Mouse (Mus musculus): ENCODE data around the gene H2-Ob.

The H2-Ob gene

GRCm38 (mm10) chr17:34244656-34245055 is 6.0 kb downstream of the H2-Ob start:
- DNase-seq (ENCODE audit: low spot score): no peak

- DNase-seq (ENCODE audit: low spot score): no peak
These were observed 8.3 kb downstream of the H2-Ob start for GRCm38 (mm10) chr17:34247047-34247446.

GRCm38 (mm10) chr17:34248764-34249163 is 10.1 kb downstream of the H2-Ob start:
- DNase-seq (ENCODE audit: low spot score): no peak

GRCm38 (mm10) chr17:34249361-34249760 is 10.7 kb downstream of the H2-Ob start:
- no peak for DNase-seq (ENCODE audit: low spot score)

- DNase-seq (ENCODE audit: low spot score): peak; percentile 82
These were observed 11.2 kb downstream of the H2-Ob start for GRCm38 (mm10) chr17:34249878-34250277.

- DNase-seq (ENCODE audit: low spot score): no peak
These were observed 13.0 kb downstream of the H2-Ob start for GRCm38 (mm10) chr17:34251666-34252065.

- no peak for DNase-seq (ENCODE audit: low spot score)
These were observed 17.8 kb downstream of the H2-Ob start for GRCm38 (mm10) chr17:34256501-34256900.

GRCm38 (mm10) chr17:34257594-34258375 is 19.1 kb downstream of the H2-Ob start, which contains the start of gene H2-Ab1:
Gene H2-Ab1 (plus strand): TSS chr17:34257689.
- peak; percentile 65 for DNase-seq (ENCODE audit: low spot score)

- DNase-seq (ENCODE audit: low spot score): no peak
These were observed 21.8 kb downstream of the H2-Ob start for GRCm38 (mm10) chr17:34260551-34260950.

- peak; percentile 89 for DNase-seq (ENCODE audit: low spot score)
These were observed 22.8 kb downstream of the H2-Ob start for GRCm38 (mm10) chr17:34261502-34261901.

- peak; percentile 97 for DNase-seq (ENCODE audit: low spot score)
These were observed 24.4 kb downstream of the H2-Ob start for GRCm38 (mm10) chr17:34263068-34263467.

- peak; percentile 77 for DNase-seq (ENCODE audit: low spot score)
These were observed 25.2 kb downstream of the H2-Ob start for GRCm38 (mm10) chr17:34263811-34264371.

- DNase-seq (ENCODE audit: low spot score): peak; percentile 78
These were observed 26.0 kb downstream of the H2-Ob start for GRCm38 (mm10) chr17:34264452-34265351.

GRCm38 (mm10) chr17:34268262-34268661 is 29.6 kb downstream of the H2-Ob start:
- DNase-seq (ENCODE audit: low spot score): no peak

- no peak for DNase-seq (ENCODE audit: low spot score)
These were observed 30.0 kb downstream of the H2-Ob start for GRCm38 (mm10) chr17:34268748-34269147.

- DNase-seq (ENCODE audit: low spot score): no peak
These were observed 31.1 kb downstream of the H2-Ob start for GRCm38 (mm10) chr17:34269817-34270216.

- no peak for DNase-seq (ENCODE audit: low spot score)
These were observed 31.5 kb downstream of the H2-Ob start for GRCm38 (mm10) chr17:34270230-34270629.

- no peak for DNase-seq (ENCODE audit: low spot score)
These were observed 32.2 kb downstream of the H2-Ob start for GRCm38 (mm10) chr17:34270940-34271339.

GRCm38 (mm10) chr17:34272102-34272501 is 33.4 kb downstream of the H2-Ob start:
- no peak for DNase-seq (ENCODE audit: low spot score)

GRCm38 (mm10) chr17:34280499-34281038 is 41.9 kb downstream of the H2-Ob start:
- no peak for DNase-seq (ENCODE audit: low spot score)

- DNase-seq (ENCODE audit: low spot score): no peak
These were observed 43.1 kb downstream of the H2-Ob start for GRCm38 (mm10) chr17:34281836-34282235.

- no peak for DNase-seq (ENCODE audit: low spot score)
These were observed 46.7 kb downstream of the H2-Ob start for GRCm38 (mm10) chr17:34285371-34285770.

All from embryo, embryonic 10.5 days (tissue).